Mouse (Mus musculus): ENCODE results near the gene Vwa8. TPM values are rescaled to one million over a fixed set of nuclear protein-coding genes. Genes with fewer than 3 reads are reported as not detected.

Vwa8 gene
- polyA plus RNA-seq, 1 experiment from 2014 or later: 7.9 TPM

Other genes with a start within 250 kb of the Vwa8 start
- gene Dgkh, start 116.3 kb upstream of the Vwa8 start, polyA plus RNA-seq (2015; fragmentation: Nextera tagmentation; extraction: Ambion mirVana): 0.25 and 0.39 TPM in 2 replicates